Mouse (Mus musculus): Measurements from ENCODE around the gene Serpina3m. TPM values are rescaled to one million over a fixed set of nuclear protein-coding genes. Genes with fewer than 3 reads are reported as not detected.
"Not testable (repeated sequence)": the region's sequence is repeated elsewhere in the genome, so short reads cannot be mapped to it uniquely, and the experiment has no call there.

The Serpina3m gene
- total RNA-seq (2021): under 1 TPM in 1 of 2 experiments, not detected in 1; 0.59 TPM
- long read RNA-seq, experiment 1: 0 reads
- long read RNA-seq, experiment 2: 0 reads

DNA sequence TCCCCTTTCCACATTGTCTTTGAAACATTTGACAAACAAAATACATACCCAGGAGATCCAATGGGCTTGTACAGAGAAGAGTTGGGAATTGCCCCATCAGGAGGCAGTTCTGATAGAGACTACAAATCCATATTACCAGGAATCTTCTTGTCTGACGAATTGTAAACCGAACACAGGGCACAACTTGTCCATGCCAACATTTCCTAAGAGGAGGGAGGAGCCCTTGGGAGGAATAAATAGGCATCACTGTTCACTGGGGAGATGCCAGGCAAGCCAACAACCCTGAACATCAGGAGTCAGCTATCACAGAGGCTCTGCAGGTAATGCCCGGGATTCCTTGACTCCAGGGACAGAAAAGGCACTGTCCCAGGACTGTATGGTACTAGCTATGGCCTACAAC is at the start of gene Serpina3m, which contains the start of gene Serpina3k:
Gene Serpina3m (plus strand): TSS at position 261 of the 400 bp plus-strand sequence.
Gene Serpina3k (plus strand): TSS at position 261 of the 400 bp plus-strand sequence.
- DNase-seq: not testable (repeated sequence)

DNA sequence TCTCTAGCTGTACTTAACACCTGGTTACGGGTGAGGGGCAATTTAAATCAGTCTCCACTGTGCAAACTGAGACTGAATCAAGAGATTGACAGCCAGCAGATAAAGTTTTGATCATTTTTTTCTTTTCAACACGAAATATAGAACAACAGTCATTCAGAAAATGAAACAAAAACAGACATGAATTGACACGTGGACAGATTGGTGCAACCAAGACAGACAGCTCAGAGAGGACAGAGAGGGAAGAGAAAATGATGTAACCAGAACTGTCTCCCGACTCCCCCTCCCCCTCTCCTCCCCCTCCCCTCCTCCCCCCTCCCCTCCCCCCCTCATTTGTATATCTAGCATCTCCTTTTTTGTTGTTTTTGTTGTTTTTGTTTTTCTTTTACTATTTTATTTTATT is 48.4 kb upstream of the Serpina3m start:
- no peak for DNase-seq

DNA sequence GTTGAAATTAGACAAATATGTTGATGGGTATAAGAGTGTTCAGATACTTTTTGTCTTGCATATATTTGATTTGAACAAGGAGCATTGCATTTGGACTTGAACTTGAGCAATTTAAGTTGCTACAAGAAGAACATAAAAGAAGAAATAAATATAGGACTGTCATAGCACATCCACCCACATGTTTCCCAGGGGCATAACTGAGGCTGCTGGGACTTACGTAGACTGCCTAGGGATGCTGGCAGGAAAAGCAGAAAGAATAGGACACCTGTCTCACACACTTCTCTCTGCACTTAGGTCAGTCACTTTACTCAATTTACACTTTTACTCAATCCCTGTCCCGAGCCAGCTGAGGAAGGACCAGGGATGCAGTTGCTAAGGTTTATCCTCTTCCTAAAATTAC is 44.3 kb upstream of the Serpina3m start:
- no peak for DNase-seq

DNA sequence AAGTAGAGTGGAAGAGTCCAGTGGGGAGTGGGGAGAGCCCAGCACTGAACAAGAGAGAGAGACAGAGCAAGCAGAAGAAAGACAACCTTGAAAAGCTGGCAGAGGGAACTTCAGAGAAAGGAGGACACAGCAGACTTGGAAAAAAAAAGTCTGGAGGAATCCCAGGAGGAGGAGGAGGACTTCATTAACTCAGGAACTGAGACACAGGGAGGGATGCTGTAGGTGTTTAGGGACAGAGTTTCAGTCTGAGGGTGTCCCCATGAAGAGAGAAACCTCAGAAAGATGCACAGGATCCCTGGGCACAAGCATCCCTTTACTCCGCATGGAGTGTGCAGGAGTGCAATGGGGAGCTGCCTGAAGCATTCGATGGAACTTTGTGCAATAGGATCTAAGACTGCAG is 40.2 kb upstream of the Serpina3m start:
- DNase-seq: no peak

DNA sequence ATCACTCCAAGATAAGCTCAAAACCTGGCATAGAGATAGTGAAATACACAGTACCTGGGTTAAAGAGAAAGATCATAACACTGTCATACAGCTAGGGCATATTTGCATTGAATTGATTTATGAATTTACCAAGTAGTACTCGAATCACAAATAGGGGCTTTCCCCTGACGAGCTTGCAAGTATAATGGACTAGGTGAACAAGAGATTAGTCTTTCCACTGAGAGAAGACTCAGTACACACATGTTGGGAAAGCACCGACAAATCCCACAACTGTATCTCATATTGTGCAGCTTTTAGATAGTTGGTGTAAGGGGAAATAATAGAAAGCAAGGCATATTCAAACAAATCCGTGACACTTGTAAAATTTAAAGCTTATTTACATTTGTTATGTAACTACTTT is 32.3 kb upstream of the Serpina3m start:
- DNase-seq: no peak

DNA sequence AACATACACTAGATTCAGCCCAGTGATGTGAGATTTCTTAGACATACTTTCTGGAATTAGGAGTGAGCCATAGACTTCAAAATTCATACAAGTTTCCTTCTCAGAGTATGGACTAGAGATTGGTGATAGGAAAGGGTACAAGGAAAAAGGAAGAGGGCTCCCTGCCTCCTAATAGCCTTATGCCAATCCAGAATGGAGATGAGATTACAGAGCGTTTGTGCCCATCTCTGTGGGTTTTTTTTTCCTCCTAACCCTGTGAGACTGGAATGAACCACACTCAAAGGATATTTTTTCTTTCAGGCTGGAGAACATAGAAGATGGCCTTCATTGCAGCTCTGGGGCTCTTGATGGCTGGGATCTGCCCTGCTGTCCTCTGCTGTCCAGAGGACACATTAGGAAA is 24.0 kb upstream of the Serpina3m start, which contains the start of gene Serpina3j:
Gene Serpina3j (plus strand): TSS at position 301 of the 400 bp plus-strand sequence.
- DNase-seq: no peak

DNA sequence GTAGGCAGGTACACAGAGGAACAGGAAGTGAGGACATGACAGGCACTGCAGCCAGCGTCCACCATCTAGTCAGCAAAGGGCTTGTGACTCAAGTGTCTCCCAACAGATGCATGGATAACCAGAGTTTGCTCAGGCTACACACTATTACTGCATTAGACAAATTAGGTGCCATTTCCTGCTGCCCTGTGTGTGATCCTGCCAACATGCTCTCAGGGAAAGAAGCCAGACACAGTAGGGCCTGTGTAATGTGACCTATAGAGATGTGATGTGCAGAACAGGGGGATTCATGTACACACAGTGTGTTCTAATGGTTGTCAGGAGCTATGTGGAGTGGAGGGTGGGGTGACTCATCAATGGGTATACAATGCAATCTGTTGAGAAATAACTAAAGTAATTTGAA is 15.8 kb upstream of the Serpina3m start:
- DNase-seq: no peak

DNA sequence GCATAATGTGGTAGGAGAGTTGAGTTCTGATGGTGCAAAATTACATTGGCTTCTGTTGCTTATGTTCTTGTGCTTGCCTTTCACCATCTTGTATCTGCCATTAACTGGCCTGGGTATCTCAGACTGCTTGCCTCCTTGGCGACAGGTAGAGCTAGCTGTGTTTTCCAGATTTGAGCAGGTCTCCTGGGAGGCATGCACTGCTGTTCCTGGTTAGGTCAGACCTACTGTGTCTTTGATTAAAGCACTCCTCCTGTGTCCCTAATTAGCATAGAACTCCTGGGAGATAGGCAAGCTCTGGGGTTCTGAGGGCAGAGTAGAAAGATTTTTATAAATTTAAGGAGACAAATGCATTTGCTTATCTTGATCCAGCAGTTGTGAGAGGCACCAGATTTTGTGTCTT is 6.6 kb upstream of the Serpina3m start:
- no peak for DNase-seq

DNA sequence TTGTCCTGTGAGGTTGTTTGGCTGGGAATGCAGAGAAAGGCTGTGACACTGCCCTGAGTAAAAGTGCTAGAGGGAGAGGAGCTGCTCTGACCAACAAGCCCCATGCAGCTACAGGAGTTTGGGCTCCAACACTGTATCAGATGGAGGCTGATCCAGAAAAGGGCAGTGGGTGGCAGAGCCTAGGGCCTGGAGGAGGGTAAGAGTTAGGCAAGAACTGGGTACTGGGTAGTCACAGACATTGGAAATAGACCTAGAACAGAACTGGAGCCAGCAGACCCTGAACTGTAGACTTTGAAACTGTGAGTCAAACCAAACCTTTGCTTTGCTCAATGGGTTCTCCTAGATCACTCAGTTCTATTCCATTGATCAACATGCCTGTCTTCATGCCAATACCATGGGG is 1.4 kb upstream of the Serpina3m start:
- not testable (repeated sequence) for DNase-seq

DNA sequence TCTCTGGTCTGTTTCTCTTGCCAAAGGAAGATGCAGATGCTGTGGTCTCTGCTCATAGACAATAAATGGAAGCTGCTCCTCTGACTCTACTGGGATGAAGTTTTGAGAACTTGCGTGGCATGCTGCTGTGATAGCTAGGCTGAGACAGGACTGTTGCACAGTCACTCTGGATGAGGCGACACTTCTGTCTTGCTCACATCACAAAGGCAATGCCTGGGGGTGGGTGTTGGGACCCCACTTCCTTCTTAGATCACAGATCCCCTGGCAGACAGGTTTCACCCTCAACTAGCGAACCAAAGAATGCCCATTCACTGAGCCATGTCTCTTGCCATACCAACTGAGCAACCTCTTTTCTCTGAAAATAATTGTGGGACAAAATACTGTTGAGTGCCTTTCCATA is 419 bp downstream of the Serpina3m start:
- DNase-seq: no peak

DNA sequence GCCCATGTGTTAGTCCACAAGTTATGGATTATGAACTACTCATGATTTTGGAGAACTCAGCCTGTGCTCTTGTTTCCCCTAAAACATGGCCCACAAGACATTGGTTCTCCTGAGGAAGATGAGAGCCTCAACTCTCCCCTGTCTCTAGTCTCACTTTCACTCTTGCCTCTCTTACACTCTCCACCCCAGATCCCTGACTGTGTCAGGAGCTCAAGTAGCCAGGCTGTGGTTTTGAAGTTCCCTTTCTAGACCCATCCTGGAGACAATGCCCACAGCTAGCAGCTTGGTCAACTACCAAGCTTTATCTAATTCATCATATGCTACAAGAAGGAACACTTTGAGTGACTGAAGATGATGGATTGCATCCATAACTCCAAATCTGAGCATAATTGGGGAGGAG is 4.2 kb downstream of the Serpina3m start:
- DNase-seq: not testable (repeated sequence)

DNA sequence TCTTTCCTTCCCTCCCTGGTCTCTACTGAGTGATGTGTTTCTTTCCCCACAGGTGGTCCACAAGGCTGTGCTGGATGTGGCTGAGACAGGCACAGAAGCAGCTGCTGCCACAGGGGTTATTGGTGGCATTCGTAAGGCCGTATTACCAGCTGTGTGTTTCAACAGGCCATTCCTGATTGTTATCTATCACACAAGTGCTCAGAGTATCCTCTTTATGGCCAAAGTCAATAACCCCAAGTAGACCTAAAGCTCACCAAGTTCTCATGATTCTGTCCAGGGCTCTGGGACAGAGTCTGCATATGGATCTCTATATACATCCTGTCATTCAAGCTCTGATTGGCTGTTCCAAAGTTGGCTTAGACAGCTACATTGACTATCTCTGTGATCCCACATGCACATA is 6.9 kb downstream of the Serpina3m start:
- DNase-seq: no peak

DNA sequence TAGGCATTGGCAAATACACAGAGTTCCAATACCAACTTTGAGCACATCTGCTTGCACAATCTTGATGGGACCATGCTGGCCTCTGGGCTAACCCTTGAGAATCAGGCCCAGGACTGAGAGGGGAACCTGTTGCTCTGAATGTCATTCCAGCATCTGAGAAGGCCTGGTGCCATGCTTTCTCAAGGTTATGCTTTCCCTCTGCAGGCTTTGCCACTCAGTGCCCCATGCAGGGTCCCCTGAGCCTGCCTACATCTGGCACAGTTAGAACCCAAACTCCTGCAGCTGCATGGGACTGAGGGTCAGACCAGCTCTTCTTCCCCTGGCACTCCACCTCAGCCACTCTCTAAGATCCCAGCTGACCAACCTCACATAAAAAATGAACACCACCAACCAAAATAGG is 7.4 kb downstream of the Serpina3m start:
- DNase-seq: no peak

DNA sequence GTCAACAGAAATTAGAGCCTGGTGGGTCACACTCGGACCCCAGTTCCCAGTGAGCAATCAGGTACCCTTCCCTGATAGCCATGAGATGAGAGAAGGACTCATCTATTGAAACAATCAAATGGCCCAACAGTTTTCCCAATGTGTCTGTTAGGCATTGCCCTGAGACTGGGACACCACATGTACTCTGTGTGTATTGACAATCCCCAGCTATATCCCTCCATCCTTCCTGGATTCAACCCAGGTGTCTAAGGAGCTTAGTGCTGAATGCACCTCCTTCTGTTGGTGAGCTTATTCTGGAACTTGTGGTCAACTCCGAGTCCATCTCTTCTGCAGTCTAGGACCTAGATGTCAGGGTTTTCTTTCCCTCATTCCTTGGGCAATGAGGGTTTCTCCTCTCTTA is 8.8 kb downstream of the Serpina3m start:
- DNase-seq: no peak

DNA sequence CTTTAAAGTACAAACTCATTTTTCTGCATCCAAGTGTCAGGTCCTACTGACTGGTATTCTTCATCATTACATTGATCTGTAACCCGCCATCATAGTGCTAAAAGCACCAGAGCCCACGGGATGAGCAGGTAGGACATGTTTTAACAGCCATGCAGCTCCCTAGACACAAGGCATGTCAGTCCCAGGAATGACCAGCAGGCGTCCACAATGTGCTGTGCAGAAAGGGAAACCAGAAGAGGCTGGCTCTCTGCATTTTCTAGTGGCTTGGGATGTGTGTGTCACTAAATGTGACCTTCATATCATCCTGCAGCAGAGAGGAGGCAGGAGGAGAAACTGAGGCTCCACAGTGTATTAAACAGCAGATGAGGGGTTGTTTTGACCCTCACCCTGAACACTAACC is 13.5 kb downstream of the Serpina3m start:
- not testable (repeated sequence) for DNase-seq

DNA sequence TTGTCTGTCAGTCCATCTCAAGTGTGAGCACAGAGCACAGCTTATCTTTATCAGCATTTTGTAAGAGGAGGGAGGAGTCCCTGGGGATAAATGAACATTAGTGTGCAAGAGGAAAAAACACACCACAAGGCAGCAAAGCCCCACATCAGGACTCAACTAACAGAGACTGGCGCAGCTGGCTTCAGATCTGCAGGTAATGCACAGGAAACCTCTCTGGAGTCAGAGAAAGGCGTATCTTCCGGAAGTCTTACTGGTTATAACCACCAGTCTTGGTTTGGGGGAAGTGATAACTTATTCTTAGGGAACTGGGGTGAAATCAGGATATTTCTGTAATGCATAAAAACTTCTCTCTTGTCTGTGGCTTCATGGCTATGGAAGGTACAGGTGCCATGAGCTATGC is 17.7 kb downstream of the Serpina3m start:
- no peak for DNase-seq

DNA sequence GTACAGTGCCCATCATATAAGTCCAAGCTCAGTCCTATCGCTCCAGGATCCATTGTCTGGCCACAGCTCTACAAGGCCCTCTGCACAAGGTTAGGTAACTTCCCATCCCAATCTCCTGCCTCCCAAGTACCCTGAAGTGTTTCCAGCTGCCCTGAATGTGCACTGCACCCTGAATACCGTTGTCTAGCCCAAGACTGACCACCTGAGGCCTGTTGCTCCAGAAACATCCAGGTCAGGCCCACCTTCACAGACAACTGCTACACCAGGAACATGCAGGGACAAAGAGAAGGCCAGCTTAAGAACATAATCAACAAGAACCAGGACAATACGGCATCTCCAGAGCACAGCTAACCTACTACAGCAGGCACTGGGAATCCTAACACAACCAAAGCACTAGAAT is 31.7 kb downstream of the Serpina3m start:
- no peak for DNase-seq

DNA sequence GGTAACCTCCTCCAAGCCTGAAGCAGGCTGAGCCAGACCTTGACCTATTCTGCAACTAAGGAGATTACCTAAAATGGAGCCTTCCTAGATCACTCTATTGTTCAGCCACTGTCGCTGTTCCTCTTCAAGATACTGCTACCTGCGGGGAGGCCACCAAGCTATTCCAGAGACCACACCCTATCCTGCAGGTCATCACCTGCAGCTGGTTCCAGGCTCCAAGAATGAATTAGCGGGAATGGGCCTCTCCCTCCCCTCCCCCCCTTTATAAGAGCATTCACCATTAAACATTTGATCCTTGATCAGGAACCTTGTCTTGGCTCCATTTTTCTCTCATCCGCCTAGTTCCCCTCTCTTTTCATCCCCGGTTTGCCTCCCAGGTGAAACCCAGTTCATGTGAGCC is 38.9 kb downstream of the Serpina3m start:
- not testable (repeated sequence) for DNase-seq

DNA sequence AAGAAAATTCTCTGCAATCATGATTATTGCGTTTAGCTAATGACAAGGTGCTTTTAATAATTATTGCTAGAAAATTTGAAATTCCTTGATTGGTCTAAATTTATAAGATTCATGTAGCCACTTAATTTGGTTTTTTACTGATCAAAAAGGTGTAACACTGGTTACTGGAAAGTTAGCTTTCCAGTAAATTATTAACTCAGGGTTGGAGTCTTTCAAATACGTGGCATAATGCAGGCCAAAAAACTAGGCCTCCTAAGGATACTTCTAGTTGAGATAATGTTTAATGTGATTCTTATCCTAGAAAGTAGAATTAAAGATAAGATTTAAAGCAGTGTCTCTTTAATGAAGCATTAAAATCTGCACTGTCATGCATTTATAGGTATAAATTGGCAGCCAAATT is 40.1 kb downstream of the Serpina3m start:
- DNase-seq: not testable (repeated sequence)

DNA sequence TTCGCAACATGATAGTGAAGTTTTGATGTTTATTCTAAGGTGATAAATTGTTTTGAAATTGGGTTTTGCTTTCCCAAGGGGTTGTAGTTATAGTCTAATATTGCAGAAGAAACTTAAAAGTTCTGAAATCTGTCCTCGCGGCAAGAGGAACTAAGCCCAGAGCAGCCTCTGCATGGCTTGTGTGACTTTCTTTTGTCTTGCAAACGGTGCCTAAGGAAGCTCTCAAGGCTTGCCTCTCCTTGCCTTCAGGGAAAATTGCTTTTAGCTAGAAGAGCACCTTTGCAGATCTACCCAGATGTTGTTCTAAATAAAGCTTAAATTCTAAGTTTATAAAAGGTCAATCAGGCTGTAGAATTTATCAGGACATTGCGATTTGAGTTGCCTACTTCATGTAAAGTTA is 40.5 kb downstream of the Serpina3m start:
- DNase-seq: not testable (repeated sequence)

DNA sequence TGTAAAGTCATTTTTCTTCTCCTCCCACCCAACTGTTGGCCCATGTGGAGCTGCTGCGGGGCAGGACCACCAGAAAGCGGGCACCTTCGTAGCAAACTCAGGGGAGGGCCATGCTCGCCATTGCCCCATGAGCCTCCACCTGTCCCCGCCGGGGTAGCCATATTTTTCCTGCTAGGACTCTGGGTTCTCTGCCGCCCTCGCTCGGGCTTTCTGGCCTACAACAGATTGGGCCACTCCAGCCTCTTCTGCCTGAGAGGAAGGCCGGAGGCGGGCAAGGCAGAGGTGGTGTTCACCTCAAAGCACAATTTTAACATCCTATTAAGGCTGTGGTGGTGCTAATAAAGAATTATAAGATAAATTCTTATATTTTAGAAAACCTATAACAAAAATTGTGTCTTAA is 41.6 kb downstream of the Serpina3m start:
- DNase-seq: no peak

DNA sequence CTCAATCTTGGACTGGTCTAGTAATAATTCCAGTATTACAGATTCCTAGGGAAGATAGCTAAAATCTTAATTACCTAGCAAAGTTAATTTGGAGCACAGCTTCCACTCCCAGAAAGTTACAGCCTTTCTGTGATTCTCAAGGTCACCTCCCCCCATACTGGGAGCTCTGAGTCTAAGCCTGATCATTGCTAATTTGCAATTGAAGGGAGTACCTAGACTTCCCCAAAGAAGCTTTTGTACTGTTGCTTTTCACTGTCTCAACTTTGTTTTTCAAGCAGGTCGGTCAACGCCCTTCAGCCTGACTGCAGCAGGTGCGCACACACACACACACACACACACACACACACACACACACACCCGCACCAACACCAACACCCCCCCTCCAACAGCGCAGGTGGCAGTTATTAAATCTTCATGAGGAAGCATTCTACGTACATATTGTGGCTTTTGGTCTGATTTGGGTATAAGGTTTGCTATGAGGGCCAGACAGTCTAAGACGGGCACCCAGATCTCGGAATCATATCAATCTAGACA is 42.9 kb downstream of the Serpina3m start:
- not testable (repeated sequence) for DNase-seq

DNA sequence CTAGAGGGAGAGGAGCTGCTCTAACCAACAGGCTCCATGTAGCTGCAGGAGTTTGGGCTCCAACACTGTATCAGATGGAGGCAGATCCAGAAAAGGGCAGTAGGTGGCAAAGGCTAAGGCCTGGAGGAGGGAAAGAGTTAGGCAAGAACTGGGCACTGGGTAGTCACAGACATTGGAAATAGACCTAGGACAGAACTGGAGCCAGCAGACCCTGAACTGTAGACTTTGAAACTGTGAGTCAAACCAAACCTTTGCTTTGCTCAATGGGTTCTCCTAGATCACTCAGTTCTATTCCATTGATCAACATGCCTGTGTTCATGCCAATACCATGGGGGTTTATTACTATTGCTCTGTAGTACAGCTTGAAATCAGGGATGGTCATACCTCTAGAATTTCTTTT is 47.7 kb downstream of the Serpina3m start:
- not testable (repeated sequence) for DNase-seq

DNA sequence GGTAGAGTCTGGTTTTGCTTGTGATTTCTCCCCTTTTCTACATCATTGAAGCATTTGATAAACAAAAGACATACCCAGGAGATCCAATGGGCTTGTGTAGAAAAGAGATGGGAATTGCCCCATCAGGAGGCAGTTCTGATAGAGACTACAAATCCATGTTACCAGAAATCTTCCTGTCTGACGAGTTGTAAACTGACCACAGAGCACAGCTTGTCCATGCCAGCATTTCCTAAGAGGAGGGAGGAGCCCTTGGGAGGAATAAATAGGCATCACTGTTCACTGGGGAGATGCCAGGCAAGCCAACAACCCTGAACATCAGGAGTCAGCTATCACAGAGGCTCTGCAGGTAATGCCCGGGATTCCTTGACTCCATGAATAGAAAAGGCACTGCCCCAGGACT is 48.6 kb downstream of the Serpina3m start:
- DNase-seq: not testable (repeated sequence)

DNA sequence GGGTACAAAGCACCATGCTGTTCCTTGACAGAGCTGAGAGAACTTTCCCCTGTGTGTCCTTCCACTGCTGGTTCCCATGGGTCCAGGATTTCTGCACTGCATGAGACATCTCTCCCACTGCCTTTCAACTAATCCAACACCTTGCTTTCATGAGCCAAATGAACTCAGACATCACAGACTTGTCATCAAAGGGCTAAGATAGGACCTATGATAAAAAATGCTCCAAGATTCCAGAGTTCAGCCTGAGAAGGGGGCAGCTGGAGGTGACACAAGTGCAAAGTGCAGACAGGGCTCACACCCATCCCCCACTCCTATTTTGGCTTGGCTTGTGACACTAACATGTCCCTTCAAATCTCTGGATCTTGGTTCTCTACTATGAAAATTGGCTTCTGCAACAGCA is 50.2 kb downstream of the Serpina3m start:
- no peak for DNase-seq

Measured in gastrocnemius, postnatal 25 days (tissue).